Mouse (Mus musculus) heart, embryonic 12.5 days (tissue): ENCODE measurements at regions not wholly inside any gene's neighbourhood (a gene's known extent, or its start where the extent isn't known, plus 50 kb on each side); places are given as distances from the start of the nearest gene placed in this dataset.

Source experiments
- ATAC-seq: fragments of 200-750 bp; cut with Nextera tagmentation; 2 replicates; pipeline ENCODE4 v1.8.0; 2017; ENCODE audit warnings: moderate TSS enrichment, moderate library complexity; ENCODE audit not compliant: insufficient number of reproducible peaks, low FRiP score
- H3K27ac ChIP-seq: fragments of 300-500 bp; sonication (generic); 2 replicates; pipeline ENCODE4 v1.5.1; 2016; ENCODE audit warnings: mild to moderate bottlenecking, moderate library complexity; ENCODE audit not compliant: poor library complexity, severe bottlenecking
- H3K27me3 ChIP-seq: fragments of 300-500 bp; sonication (generic); replicated peaks from 2 replicates; pipeline ENCODE4 v1.6.1; 2016; ENCODE audit warnings: mild to moderate bottlenecking, moderate library complexity
- H3K36me3 ChIP-seq: fragments of 300-500 bp; sonication (generic); 2 replicates; pipeline ENCODE4 v1.6.1; 2016; ENCODE audit warnings: mild to moderate bottlenecking, moderate library complexity
- H3K4me1 ChIP-seq: fragments of 300-500 bp; sonication (generic); replicated peaks from 2 replicates; pipeline ENCODE4 v1.6.1; 2016; ENCODE audit warnings: mild to moderate bottlenecking
- H3K4me2 ChIP-seq: fragments of 300-500 bp; sonication (generic); 2 replicates; pipeline ENCODE4 v1.6.1; 2016; ENCODE audit warnings: mild to moderate bottlenecking, moderate library complexity
- H3K4me3 ChIP-seq: fragments of 300-500 bp; sonication (generic); 2 replicates; pipeline ENCODE4 v1.5.1; 2016; ENCODE audit warnings: mild to moderate bottlenecking
- H3K9ac ChIP-seq: fragments of 300-500 bp; sonication (generic); 2 replicates; pipeline ENCODE4 v1.6.1; 2016; ENCODE audit warnings: mild to moderate bottlenecking, moderate library complexity
- H3K9me3 ChIP-seq: fragments of 300-500 bp; sonication (generic); replicated peaks from 2 replicates; pipeline ENCODE4 v1.6.1; 2016; ENCODE audit warnings: mild to moderate bottlenecking, moderate library complexity
- WGBS: fragments of 180-500 bp; shearing (Covaris S2); methylation state at CpG from one replicate; pipeline ENCODE4 v1.1.7; 2016; 5-methylcytosine and 5-hydroxymethylcytosine counted together

GRCm38 (mm10) chr12:107750285-107750927 lies 253.0 kb downstream of the Bcl11b start:
- ATAC-seq: no peak
- no peak overlapping the region for H3K27ac ChIP-seq
- no peak overlapping the region for H3K4me2 ChIP-seq
- H3K36me3 ChIP-seq: no peaks in the 10 kb centered on the region
- WGBS: 82% methylated on average over 8 of the region's 8 CpGs
- no peak overlapping the region for H3K4me3 ChIP-seq
- H3K4me1 ChIP-seq: peaks cover 32% of the 10 kb centered on the region
- H3K27me3 ChIP-seq: 0 out of 2 replicates have a peak, but pooled peaks cover 3% of the 10 kb centered on the region
- no peak overlapping the region for H3K9ac ChIP-seq
- no peaks in the 10 kb centered on the region for H3K9me3 ChIP-seq

- ATAC-seq: no peak
- Histone ChIP-seq H3K9me3 (no peaks in the 10 kb centered on the region), H3K4me2 (no peak overlapping the region), H3K4me3 (no peak overlapping the region), H3K27ac (no peak overlapping the region), H3K4me1 (peaks cover 33% of the 10 kb centered on the region), H3K27me3 (0 out of 2 replicates have a peak, but pooled peaks cover 3% of the 10 kb centered on the region), H3K36me3 (no peaks in the 10 kb centered on the region), H3K9ac (no peak overlapping the region)
- 60% methylated on average over 7 of the region's 7 CpGs for WGBS
Measured at GRCm38 (mm10) chr12:107752126-107752525, 251.3 kb downstream of the Bcl11b start.

GRCm38 (mm10) chr12:107752587-107752986 lies 250.8 kb downstream of the Bcl11b start:
- Histone ChIP-seq H3K9me3 (no peaks in the 10 kb centered on the region), H3K4me3 (no peak overlapping the region), H3K36me3 (no peaks in the 10 kb centered on the region), H3K27me3 (0 out of 2 replicates have a peak, but pooled peaks cover 3% of the 10 kb centered on the region), H3K27ac (no peak overlapping the region), H3K9ac (no peak overlapping the region), H3K4me2 (0 out of 2 replicates have a peak overlapping the region, but pooled peaks have one; percentile 5), H3K4me1 (peaks cover 35% of the 10 kb centered on the region)
- WGBS: 27% methylated on average over 8 of the region's 8 CpGs
- ATAC-seq: peak; percentile 26; the same call in 1 of the 2 replicates

- H3K4me2 ChIP-seq: 0 out of 2 replicates have a peak overlapping the region, but pooled peaks have one; percentile 5
- 0 out of 2 replicates have a peak, but pooled peaks cover 3% of the 10 kb centered on the region for H3K27me3 ChIP-seq
- H3K4me1 ChIP-seq: peaks cover 37% of the 10 kb centered on the region
- no peak overlapping the region for H3K4me3 ChIP-seq
- H3K36me3 ChIP-seq: no peaks in the 10 kb centered on the region
- ATAC-seq: no peak
- 64% methylated on average over 8 of the region's 8 CpGs for WGBS
- H3K27ac ChIP-seq: no peak overlapping the region
- no peak overlapping the region for H3K9ac ChIP-seq
- no peaks in the 10 kb centered on the region for H3K9me3 ChIP-seq
Measured at GRCm38 (mm10) chr12:107753022-107753421, 250.4 kb downstream of the Bcl11b start.

- no peak overlapping the region for H3K9ac ChIP-seq
- H3K36me3 ChIP-seq: no peaks in the 10 kb centered on the region
- ATAC-seq: no peak
- H3K9me3 ChIP-seq: no peaks in the 10 kb centered on the region
- 0 out of 2 replicates have a peak, but pooled peaks cover 3% of the 10 kb centered on the region for H3K27me3 ChIP-seq
- no peak overlapping the region for H3K4me3 ChIP-seq
- no peak overlapping the region for H3K27ac ChIP-seq
- H3K4me1 ChIP-seq: peaks cover 37% of the 10 kb centered on the region
- 61% methylated on average over 6 of the region's 6 CpGs for WGBS
- no peak overlapping the region for H3K4me2 ChIP-seq
Measured at GRCm38 (mm10) chr12:107753536-107753935, 249.9 kb downstream of the Bcl11b start.

- Histone ChIP-seq H3K27ac (no peak overlapping the region), H3K4me3 (no peak overlapping the region), H3K27me3 (0 out of 2 replicates have a peak, but pooled peaks cover 3% of the 10 kb centered on the region), H3K4me2 (no peak overlapping the region), H3K4me1 (peaks cover 28% of the 10 kb centered on the region), H3K9ac (no peak overlapping the region), H3K9me3 (no peaks in the 10 kb centered on the region), H3K36me3 (no peaks in the 10 kb centered on the region)
- WGBS: 88% methylated on average over 8 of the region's 8 CpGs
- ATAC-seq: no peak
Measured at GRCm38 (mm10) chr12:107754885-107755284, 248.5 kb downstream of the Bcl11b start.

- peaks cover 28% of the 10 kb centered on the region for H3K4me1 ChIP-seq
- H3K36me3 ChIP-seq: no peaks in the 10 kb centered on the region
- no peak overlapping the region for H3K9ac ChIP-seq
- H3K27me3 ChIP-seq: 0 out of 2 replicates have a peak, but pooled peaks cover 6% of the 10 kb centered on the region
- no peak overlapping the region for H3K4me3 ChIP-seq
- no peak overlapping the region for H3K4me2 ChIP-seq
- ATAC-seq: no peak
- H3K9me3 ChIP-seq: no peaks in the 10 kb centered on the region
- no peak overlapping the region for H3K27ac ChIP-seq
- WGBS: 83% methylated on average over 13 of the region's 13 CpGs
Measured at GRCm38 (mm10) chr12:107755820-107756517, 247.4 kb downstream of the Bcl11b start.

- Histone ChIP-seq H3K4me2 (no peak overlapping the region), H3K27me3 (0 out of 2 replicates have a peak, but pooled peaks cover 6% of the 10 kb centered on the region), H3K9me3 (no peaks in the 10 kb centered on the region), H3K4me1 (peaks cover 25% of the 10 kb centered on the region), H3K9ac (no peak overlapping the region), H3K27ac (no peak overlapping the region), H3K36me3 (no peaks in the 10 kb centered on the region), H3K4me3 (no peak overlapping the region)
- ATAC-seq: no peak
- 39% methylated on average over 10 of the region's 10 CpGs for WGBS
Measured at GRCm38 (mm10) chr12:107757184-107757583, 246.2 kb downstream of the Bcl11b start.

- no peak overlapping the region for H3K9ac ChIP-seq
- H3K4me1 ChIP-seq: peaks cover 15% of the 10 kb centered on the region
- H3K4me3 ChIP-seq: no peak overlapping the region
- H3K36me3 ChIP-seq: no peaks in the 10 kb centered on the region
- H3K9me3 ChIP-seq: no peaks in the 10 kb centered on the region
- 16% methylated on average over 13 of the region's 16 CpGs for WGBS
- H3K27me3 ChIP-seq: 0 out of 2 replicates have a peak, but pooled peaks cover 6% of the 10 kb centered on the region
- H3K27ac ChIP-seq: no peak overlapping the region
- ATAC-seq: peak; percentile 43; the same call in 1 of the 2 replicates
- peak overlapping the region; percentile 36; the same call in 1 of the 2 replicates for H3K4me2 ChIP-seq
Measured at GRCm38 (mm10) chr12:107757996-107758791, 245.2 kb downstream of the Bcl11b start.

- Histone ChIP-seq H3K9me3 (no peaks in the 10 kb centered on the region), H3K27me3 (0 out of 2 replicates have a peak, but pooled peaks cover 6% of the 10 kb centered on the region), H3K9ac (no peak overlapping the region), H3K27ac (no peak overlapping the region), H3K4me2 (no peak overlapping the region), H3K36me3 (no peaks in the 10 kb centered on the region), H3K4me3 (no peak overlapping the region), H3K4me1 (peaks cover 15% of the 10 kb centered on the region)
- 68% methylated on average over 5 of the region's 5 CpGs for WGBS
- no peak for ATAC-seq
Measured at GRCm38 (mm10) chr12:107759291-107759690, 244.1 kb downstream of the Bcl11b start.

- Histone ChIP-seq H3K4me3 (no peak overlapping the region), H3K4me1 (peaks cover 15% of the 10 kb centered on the region), H3K27ac (no peak overlapping the region), H3K27me3 (0 out of 2 replicates have a peak, but pooled peaks cover 3% of the 10 kb centered on the region), H3K9me3 (no peaks in the 10 kb centered on the region), H3K36me3 (no peaks in the 10 kb centered on the region), H3K4me2 (no peak overlapping the region), H3K9ac (no peak overlapping the region)
- ATAC-seq: no peak
- 73% methylated on average over 4 of the region's 4 CpGs for WGBS
Measured at GRCm38 (mm10) chr12:107759911-107760310, 243.5 kb downstream of the Bcl11b start.
